Mouse (Mus musculus) inflammation-experienced regulatory T-cells, adult 6 months (primary cell): ENCODE measurements around the gene Espn. TPM values are rescaled to one million over a fixed set of nuclear protein-coding genes. Genes with fewer than 3 reads are reported as not detected.

Experiments
- ATAC-seq: one replicate; pipeline ENCODE4 v1.8.0; 2017
- polyA plus RNA-seq, 3 experiments: library from polyadenylated mRNA; unstranded; fragments of 100-300 nt; shearing (Covaris generic); gene quantifications; one replicate each; pipeline ENCODE4 v1.2.1; 2017

Espn gene
- polyA plus RNA-seq, 3 experiments from 2014 or later: 6.0 to 13.1 (median 9.7) TPM

- ATAC-seq: peak; percentile 29
Measured at GRCm38 (mm10) chr4:152178344-152178864, 26.2 kb upstream of the Espn start.

GRCm38 (mm10) chr4:152177537-152178343, 25.6 kb upstream of the Espn start, which contains the start of gene Acot7:
Gene Acot7 (plus strand): TSS chr4:152178134.
- peak; percentile 84 for ATAC-seq

GRCm38 (mm10) chr4:152177174-152177536, 25.0 kb upstream of the Espn start:
- ATAC-seq: no peak

GRCm38 (mm10) chr4:152176638-152177037, 24.5 kb upstream of the Espn start:
- no peak for ATAC-seq

GRCm38 (mm10) chr4:152173956-152174355, 21.8 kb upstream of the Espn start:
- ATAC-seq: no peak

- ATAC-seq: no peak
Measured at GRCm38 (mm10) chr4:152173041-152173440, 20.9 kb upstream of the Espn start.

- ATAC-seq: no peak
Measured at GRCm38 (mm10) chr4:152171543-152171942, 19.4 kb upstream of the Espn start.

- ATAC-seq: no peak
Measured at GRCm38 (mm10) chr4:152170286-152170685, 18.1 kb upstream of the Espn start.

GRCm38 (mm10) chr4:152169103-152169502, 16.9 kb upstream of the Espn start:
- no peak for ATAC-seq

- no peak for ATAC-seq
Measured at GRCm38 (mm10) chr4:152168052-152168451, 15.9 kb upstream of the Espn start.

GRCm38 (mm10) chr4:152165036-152165931, 13.1 kb upstream of the Espn start:
- ATAC-seq: peak; percentile 69

- ATAC-seq: no peak
Measured at GRCm38 (mm10) chr4:152162748-152163147, 10.6 kb upstream of the Espn start.

GRCm38 (mm10) chr4:152161601-152162000, 9.4 kb upstream of the Espn start:
- ATAC-seq: no peak

GRCm38 (mm10) chr4:152160748-152161147, 8.6 kb upstream of the Espn start:
- no peak for ATAC-seq

GRCm38 (mm10) chr4:152159285-152159678, 7.1 kb upstream of the Espn start:
- ATAC-seq: no peak

GRCm38 (mm10) chr4:152158585-152159284, 6.6 kb upstream of the Espn start, which contains the start of gene Hes2:
Gene Hes2 (plus strand): TSS chr4:152158867.
- ATAC-seq: no peak

- ATAC-seq: no peak
Measured at GRCm38 (mm10) chr4:152157779-152158584, 5.8 kb upstream of the Espn start.

- ATAC-seq: no peak
Measured at GRCm38 (mm10) chr4:152155019-152155418, 2.8 kb upstream of the Espn start.

- ATAC-seq: peak; percentile 93
Measured at GRCm38 (mm10) chr4:152153771-152154177, 1.6 kb upstream of the Espn start.

- ATAC-seq: no peak
Measured at GRCm38 (mm10) chr4:152151451-152151965, 663 bp downstream of the Espn start.

- ATAC-seq: no peak
Measured at GRCm38 (mm10) chr4:152150546-152150945, 1.6 kb downstream of the Espn start.
